Mouse (Mus musculus) liver, embryonic 15.5 days (tissue): ENCODE data around the gene Rab21. TPM values are rescaled to one million over a fixed set of nuclear protein-coding genes. Genes with fewer than 3 reads are reported as not detected.

Experiments
- ATAC-seq: fragments of 200-750 bp; cut with Nextera tagmentation; 2 replicates; pipeline ENCODE4 v1.8.0; 2017; ENCODE audit warnings: moderate number of reproducible peaks, mild to moderate bottlenecking, moderate library complexity; ENCODE audit not compliant: insufficient read depth
- H3K27ac ChIP-seq: fragments of 300-500 bp; sonication (generic); replicated peaks from 2 replicates; pipeline ENCODE4 v1.5.1; 2015; ENCODE audit warnings: mild to moderate bottlenecking, inconsistent platforms
- H3K27me3 ChIP-seq: fragments of 300-500 bp; sonication (generic); 2 replicates; pipeline ENCODE4 v1.6.1; 2015; ENCODE audit warnings: mild to moderate bottlenecking, inconsistent platforms
- H3K36me3 ChIP-seq: fragments of 300-500 bp; sonication (generic); replicated peaks from 2 replicates; pipeline ENCODE4 v1.6.1; 2015; ENCODE audit warnings: moderate library complexity, mild to moderate bottlenecking, inconsistent platforms
- H3K4me1 ChIP-seq: fragments of 300-500 bp; sonication (generic); replicated peaks from 2 replicates; pipeline ENCODE4 v1.6.1; 2015; ENCODE audit warnings: inconsistent platforms
- H3K4me2 ChIP-seq: fragments of 300-500 bp; sonication (generic); 2 replicates; pipeline ENCODE4 v1.6.1; 2015; ENCODE audit warnings: moderate library complexity, mild to moderate bottlenecking, inconsistent platforms
- H3K4me3 ChIP-seq: fragments of 300-500 bp; sonication (generic); replicated peaks from 2 replicates; pipeline ENCODE4 v1.5.1; 2015; ENCODE audit warnings: mild to moderate bottlenecking, inconsistent platforms
- H3K9ac ChIP-seq: fragments of 300-500 bp; sonication (generic); 2 replicates; pipeline ENCODE4 v1.6.1; 2015; ENCODE audit warnings: moderate library complexity, mild to moderate bottlenecking, inconsistent platforms
- H3K9me3 ChIP-seq: fragments of 300-500 bp; sonication (generic); replicated peaks from 2 replicates; pipeline ENCODE4 v1.6.1; 2016; ENCODE audit warnings: inconsistent platforms
- WGBS: fragments of 180-500 bp; shearing (Covaris S2); methylation state at CpG from one replicate; pipeline ENCODE4 v1.1.7; 2015; ENCODE audit warnings: mixed read lengths; ENCODE audit not compliant: insufficient replicate concordance; 5-methylcytosine and 5-hydroxymethylcytosine counted together
- polyA plus RNA-seq: library from polyadenylated mRNA; unstranded; fragments of >200 nt; fragmentation: Nextera tagmentation; extraction: Ambion mirVana; gene quantifications from 2 replicates; pipeline ENCODE4 v1.2.1, GENCODE M21; 2015

The Rab21 gene
- polyA plus RNA-seq, 1 experiment from 2014 or later: 2.4 TPM

DNA sequence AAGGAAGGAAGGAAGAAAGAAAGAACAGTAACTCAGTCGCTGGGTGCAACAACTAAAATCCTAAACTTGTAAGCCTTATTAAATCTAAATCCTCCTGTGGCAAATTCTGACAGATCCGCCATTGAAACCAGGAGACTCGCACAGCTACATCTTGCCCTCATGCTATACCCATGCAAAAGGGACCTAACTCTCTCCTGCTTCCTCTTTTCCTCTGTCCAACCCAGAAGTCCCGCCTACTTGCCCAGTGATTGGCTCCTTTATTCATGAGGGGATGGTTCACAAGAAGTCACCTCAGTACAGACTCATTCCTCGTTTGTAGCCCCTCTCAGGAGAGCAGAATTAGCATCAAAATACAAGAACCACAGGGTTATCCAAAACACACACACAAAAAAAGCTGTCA lies 43.7 kb downstream of the Rab21 start:
- no peaks in the 10 kb centered on the region for H3K9me3 ChIP-seq
- WGBS: 52% methylated on average over 5 of the region's 5 CpGs
- H3K27me3 ChIP-seq: no peaks in the 10 kb centered on the region
- no peaks in the 10 kb centered on the region for H3K36me3 ChIP-seq
- no peak for ATAC-seq
- no peak overlapping the region for H3K4me3 ChIP-seq
- H3K4me2 ChIP-seq: no peak overlapping the region
- no peak overlapping the region for H3K27ac ChIP-seq
- no peaks in the 10 kb centered on the region for H3K4me1 ChIP-seq
- no peak overlapping the region for H3K9ac ChIP-seq

DNA sequence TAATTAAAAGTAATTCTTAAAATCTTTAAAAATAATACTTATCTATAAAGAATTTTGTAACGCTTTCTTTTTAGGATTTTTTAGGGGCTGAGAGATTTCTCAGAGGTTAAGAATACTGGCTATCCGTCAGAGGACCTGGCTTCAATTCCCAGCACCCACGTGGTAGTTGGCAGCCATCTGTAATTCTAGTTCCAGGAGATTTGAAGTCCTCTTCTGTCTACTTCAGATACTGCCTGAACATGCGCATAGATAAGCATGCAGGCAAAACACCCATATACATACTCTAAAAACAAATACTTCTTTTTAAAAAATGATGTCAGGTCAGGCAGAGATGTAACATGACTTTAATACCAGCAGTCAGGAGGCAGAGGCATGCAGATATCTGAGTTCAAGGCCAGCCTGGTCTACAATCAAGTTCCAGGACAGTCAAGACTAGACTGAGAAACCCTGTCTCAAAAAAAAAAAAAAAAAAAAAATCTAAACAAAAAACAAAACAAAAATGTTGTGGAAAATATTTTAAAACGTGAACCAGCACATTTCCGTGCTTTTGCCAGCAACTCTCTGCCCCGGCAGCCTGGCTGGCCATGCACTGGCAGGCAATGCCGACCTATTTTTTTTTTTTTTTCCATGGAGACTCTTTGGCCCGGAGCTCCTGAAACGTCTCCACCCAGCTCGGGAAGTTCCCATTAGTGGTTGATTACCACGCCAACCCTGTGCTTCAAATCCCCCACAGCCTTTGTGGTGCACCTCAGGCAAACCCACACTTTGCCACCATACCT lies 44.6 kb downstream of the Rab21 start:
- Histone ChIP-seq H3K27me3 (no peaks in the 10 kb centered on the region), H3K36me3 (no peaks in the 10 kb centered on the region), H3K4me1 (no peaks in the 10 kb centered on the region), H3K4me3 (no peak overlapping the region), H3K9ac (no peak overlapping the region), H3K4me2 (no peak overlapping the region), H3K9me3 (no peaks in the 10 kb centered on the region), H3K27ac (no peak overlapping the region)
- ATAC-seq: no peak
- WGBS: 69% methylated on average over 12 of the region's 12 CpGs

DNA sequence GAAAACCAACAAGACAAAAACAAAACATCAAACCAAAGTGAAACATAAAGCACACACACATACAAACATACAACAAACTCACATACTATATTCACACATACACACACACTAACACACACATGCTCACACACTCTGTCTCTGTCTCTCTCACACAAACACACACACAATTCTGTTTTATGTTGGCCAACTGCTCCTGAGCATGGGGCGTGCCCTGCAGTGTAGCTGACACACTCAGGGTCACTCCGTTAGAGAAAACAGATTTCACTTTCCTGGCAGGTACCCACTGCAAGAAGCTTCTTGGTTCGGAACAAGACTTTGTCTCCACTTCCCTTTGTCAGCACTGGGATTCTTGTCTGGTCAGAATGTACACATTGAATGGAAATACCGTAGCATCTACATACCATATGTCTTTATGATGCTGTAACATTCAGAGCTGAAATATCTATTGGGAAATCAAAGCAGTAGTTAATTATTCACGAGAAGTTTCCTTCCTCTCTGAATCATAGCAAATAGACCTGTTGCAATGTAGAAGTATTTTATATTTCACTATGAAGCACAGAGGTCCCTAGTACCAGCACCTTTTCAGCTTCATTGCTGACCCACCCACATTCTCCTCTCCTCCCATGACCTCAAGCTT lies 52.4 kb downstream of the Rab21 start:
- peak overlapping the region; percentile 10; the same call in 1 of the 2 replicates for H3K27ac ChIP-seq
- H3K9ac ChIP-seq: no peak overlapping the region
- H3K36me3 ChIP-seq: no peaks in the 10 kb centered on the region
- H3K4me2 ChIP-seq: peak overlapping the region; percentile 18; the same call in 1 of the 2 replicates
- WGBS: 45% methylated on average over 5 of the region's 5 CpGs
- no peaks in the 10 kb centered on the region for H3K4me1 ChIP-seq
- peak; percentile 67; the same call in 1 of the 2 replicates for ATAC-seq
- no peaks in the 10 kb centered on the region for H3K27me3 ChIP-seq
- H3K4me3 ChIP-seq: no peak overlapping the region; the same call in 1 of the 2 replicates
- H3K9me3 ChIP-seq: no peaks in the 10 kb centered on the region

DNA sequence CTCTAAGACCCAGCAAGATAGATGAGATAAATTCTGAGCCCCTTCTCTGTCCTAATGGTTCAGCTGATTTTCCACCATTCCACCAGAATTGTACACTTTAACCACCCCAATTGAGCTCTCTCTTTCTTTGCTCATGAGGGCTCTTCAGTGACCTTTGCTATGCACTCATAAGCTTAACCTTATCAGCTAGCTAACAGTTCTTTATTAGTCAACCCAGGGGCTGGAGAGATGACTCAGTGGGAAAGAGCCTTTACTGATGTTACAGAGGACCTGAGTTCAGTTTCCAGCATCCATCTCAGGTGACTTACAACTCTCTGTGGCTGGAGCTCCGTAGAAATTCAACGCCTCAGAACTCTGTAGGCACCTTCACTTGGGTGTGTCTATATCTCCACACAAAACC lies 53.1 kb downstream of the Rab21 start:
- H3K4me2 ChIP-seq: no peak overlapping the region
- 61% methylated on average over 2 of the region's 2 CpGs for WGBS
- no peaks in the 10 kb centered on the region for H3K27me3 ChIP-seq
- no peak overlapping the region for H3K4me3 ChIP-seq
- H3K36me3 ChIP-seq: no peaks in the 10 kb centered on the region
- H3K9ac ChIP-seq: no peak overlapping the region
- no peak overlapping the region for H3K27ac ChIP-seq
- peak; percentile 23; the same call in 1 of the 2 replicates for ATAC-seq
- no peaks in the 10 kb centered on the region for H3K4me1 ChIP-seq
- H3K9me3 ChIP-seq: no peaks in the 10 kb centered on the region

DNA sequence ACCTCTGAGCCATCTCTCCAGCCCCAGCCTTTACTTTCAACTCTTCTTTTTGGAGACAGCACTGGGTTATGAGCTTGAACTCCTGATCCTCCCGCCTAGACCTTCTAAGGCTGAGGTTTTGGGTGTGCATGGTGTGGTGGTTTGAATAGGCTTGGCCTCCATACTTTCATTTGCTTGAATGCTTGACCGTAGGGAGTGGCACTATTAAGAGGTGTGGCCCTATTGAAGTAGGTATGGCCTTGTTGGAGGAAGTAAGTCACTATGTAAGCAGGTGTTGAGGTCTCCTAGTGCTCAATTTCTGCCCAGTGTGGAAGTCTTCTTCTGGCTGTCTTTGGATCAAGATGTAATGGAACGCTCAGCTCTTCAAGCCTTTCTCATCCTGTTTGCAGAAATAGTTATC lies 54.0 kb downstream of the Rab21 start:
- no peaks in the 10 kb centered on the region for H3K27me3 ChIP-seq
- H3K4me1 ChIP-seq: no peaks in the 10 kb centered on the region
- H3K9me3 ChIP-seq: no peaks in the 10 kb centered on the region
- H3K4me2 ChIP-seq: no peak overlapping the region
- no peak overlapping the region for H3K27ac ChIP-seq
- 61% methylated on average over 3 of the region's 3 CpGs for WGBS
- H3K36me3 ChIP-seq: no peaks in the 10 kb centered on the region
- H3K4me3 ChIP-seq: no peak overlapping the region
- ATAC-seq: no peak
- H3K9ac ChIP-seq: no peak overlapping the region

DNA sequence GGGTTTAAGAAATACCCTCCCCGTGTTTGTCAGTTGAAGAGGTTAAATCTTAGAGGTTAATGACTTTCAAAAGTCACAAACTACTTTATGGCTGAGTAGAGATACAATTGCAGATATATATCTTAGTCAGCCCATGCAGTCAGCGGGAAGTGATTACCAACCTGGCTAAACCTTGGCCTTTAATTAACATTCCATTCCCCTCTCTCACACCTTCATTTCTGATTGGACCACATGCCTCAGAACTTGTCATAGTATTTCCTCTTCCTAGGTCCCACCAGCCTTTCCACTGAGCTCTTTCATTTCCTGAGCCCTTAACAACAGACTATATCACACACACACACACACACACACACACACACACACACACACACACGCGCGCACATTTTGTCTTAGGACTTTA lies 59.2 kb downstream of the Rab21 start:
- Histone ChIP-seq H3K4me2 (no peak overlapping the region), H3K4me1 (peaks cover 10% of the 10 kb centered on the region), H3K27ac (no peak overlapping the region), H3K27me3 (no peaks in the 10 kb centered on the region), H3K4me3 (no peak overlapping the region), H3K36me3 (no peaks in the 10 kb centered on the region), H3K9ac (no peak overlapping the region), H3K9me3 (no peaks in the 10 kb centered on the region)
- ATAC-seq: no peak
- WGBS: 49% methylated on average over 5 of the region's 5 CpGs

DNA sequence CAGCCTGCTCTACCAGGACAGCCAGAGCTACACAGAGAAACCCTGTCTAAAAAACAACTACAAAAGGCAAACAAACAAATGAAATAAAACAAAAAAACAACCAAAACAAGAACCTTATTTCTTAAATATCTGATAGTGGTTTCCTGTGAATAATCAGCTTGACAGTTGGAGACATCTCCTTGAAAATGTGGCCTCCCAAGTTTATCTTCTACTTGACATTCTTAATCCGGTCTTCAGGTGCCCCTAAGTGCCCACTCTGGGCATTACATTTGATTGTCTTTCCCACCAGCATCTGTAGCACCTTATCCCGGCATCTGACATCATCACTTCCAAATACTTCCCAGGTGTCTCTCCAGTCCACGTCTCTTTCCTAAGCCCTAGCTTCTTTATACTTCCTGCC lies 61.9 kb downstream of the Rab21 start:
- Histone ChIP-seq H3K27ac (no peak overlapping the region), H3K4me3 (no peak overlapping the region), H3K4me2 (no peak overlapping the region), H3K36me3 (no peaks in the 10 kb centered on the region), H3K4me1 (peaks cover 30% of the 10 kb centered on the region), H3K9me3 (no peaks in the 10 kb centered on the region), H3K9ac (no peak overlapping the region), H3K27me3 (no peaks in the 10 kb centered on the region)
- ATAC-seq: no peak
- WGBS: 36% methylated on average over 3 of the region's 3 CpGs

DNA sequence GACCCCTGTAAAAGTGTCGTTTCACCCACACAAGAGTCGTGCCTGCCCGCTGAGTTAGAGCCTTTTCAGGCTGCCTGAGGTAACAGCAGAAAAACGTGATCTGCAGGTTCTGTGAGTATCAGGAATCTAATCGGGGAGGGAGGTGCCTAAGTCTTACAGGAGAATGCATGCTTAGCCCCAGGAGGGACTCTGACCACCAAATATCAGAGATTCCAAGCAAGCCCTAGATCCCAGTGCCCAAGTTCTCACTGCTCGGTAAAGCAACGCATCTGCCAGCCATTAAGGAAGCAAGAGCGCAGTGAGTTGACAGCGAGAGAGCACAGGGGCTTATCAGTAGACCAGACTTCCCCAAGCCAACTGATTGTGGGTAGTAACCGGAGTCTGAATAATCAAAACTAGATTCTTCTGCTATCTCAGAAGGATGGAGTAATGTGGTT lies 63.1 kb downstream of the Rab21 start:
- no peaks in the 10 kb centered on the region for H3K27me3 ChIP-seq
- H3K4me3 ChIP-seq: peak overlapping the region; percentile 87
- no peaks in the 10 kb centered on the region for H3K9me3 ChIP-seq
- ATAC-seq: no peak
- H3K4me1 ChIP-seq: peaks cover 41% of the 10 kb centered on the region
- peak overlapping the region; percentile 89 for H3K4me2 ChIP-seq
- peak overlapping the region; percentile 90 for H3K27ac ChIP-seq
- no peaks in the 10 kb centered on the region for H3K36me3 ChIP-seq
- peak overlapping the region; percentile 55 for H3K9ac ChIP-seq
- WGBS: 2% methylated on average over 10 of the region's 10 CpGs

DNA sequence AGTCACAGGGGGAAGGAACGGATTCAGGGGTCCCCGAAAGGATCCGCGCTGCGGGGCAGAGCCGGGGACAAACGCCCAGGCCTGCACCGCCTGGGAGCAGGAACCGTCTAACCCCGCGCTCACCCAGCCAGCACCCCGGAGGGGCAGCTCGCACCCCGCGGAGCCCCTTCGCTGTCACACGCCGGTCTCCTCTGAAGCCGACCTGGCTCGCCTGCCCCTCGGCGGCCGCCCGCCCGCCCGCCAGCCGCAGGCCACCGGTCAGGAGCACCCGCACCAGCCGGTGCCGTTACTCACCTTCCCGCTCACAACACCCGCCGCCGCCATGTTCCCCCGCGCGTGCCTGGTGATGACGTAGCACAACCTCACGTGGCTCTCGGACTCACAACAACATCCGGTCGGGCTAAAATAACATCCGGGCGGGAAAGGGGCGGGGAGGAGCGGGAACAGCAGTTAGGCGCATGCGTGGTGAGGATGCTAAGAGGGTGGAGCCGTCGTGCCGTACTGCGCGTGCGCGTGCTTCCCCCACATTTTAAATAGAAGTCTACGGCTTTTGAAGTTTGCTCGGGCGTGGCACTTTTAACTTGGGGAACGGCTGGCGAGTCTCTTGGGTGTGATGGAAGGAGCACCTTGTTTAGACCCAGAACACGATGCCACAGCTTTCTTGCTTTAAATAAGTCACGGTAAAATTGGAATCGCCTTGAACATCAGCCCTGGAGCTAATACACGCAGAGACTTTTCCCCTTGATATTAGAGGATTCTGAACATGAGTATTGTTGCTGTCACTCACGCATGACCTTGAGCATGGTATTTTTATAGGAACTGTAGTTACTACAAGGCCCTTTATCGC lies 64.1 kb downstream of the Rab21 start, which contains the start of gene Tbc1d15:
Gene Tbc1d15 (minus strand): TSS at position 380 of the 847 bp plus-strand sequence.
- Histone ChIP-seq H3K27ac (peak within 1 kb of the TSS; percentile 90), H3K9me3 (no peaks in the 10 kb centered on the region), H3K36me3 (no peaks in the 10 kb centered on the region), H3K4me1 (peaks cover 50% of the 10 kb centered on the region), H3K9ac (peak within 1 kb of the TSS; percentile 85), H3K27me3 (no peaks in the 10 kb centered on the region), H3K4me2 (peak within 1 kb of the TSS; percentile 89), H3K4me3 (peak within 1 kb of the TSS; percentile 87)
- peak; percentile 92 for ATAC-seq
- under 1% methylated on average over 67 of the region's 67 CpGs for WGBS

DNA sequence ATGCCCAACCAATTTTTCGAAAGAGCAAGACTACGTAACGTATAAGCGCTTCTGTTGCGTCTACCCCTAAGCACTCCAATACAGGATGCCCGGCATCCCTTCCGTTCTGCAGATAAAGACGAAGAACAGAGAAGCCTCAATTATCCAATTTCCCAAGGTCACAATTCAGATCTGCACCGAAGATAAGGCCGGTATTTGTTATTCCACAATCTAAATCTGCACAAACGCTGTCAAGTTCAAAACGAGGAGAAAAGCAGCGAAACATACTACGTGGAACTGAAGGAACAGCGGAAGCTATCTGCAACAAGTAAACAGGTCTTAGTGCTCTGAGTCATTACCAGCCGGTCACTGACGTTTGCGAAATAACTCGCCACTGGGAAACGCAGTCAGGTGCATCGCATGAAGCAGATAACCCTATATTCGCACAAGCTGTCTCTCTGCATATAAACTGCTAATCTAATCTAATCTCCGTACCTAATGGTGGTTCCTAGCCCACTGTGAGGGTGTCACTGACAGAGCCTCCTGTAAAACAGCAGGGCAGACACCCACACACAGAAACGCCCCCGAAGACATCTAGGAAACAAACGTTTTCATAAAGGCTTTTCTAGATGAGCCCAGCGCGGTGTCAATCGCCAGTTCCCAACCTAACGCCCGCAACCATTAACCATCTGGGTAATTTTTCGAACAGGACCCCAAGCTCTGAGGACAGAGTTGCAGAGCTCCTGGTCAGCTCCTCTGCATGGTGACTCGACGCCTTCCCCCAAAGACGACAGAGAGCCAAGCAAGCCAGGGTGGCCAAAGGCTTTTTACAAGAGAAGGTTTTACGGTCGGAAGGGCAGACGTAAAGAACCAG lies 64.9 kb downstream of the Rab21 start:
- peak; percentile 6; the same call in 1 of the 2 replicates for ATAC-seq
- H3K27me3 ChIP-seq: no peaks in the 10 kb centered on the region
- no peaks in the 10 kb centered on the region for H3K36me3 ChIP-seq
- peak overlapping the region; percentile 87 for H3K4me3 ChIP-seq
- H3K27ac ChIP-seq: peak overlapping the region; percentile 85
- 10% methylated on average over 38 of the region's 38 CpGs for WGBS
- peak overlapping the region; percentile 89 for H3K4me2 ChIP-seq
- H3K9me3 ChIP-seq: no peaks in the 10 kb centered on the region
- peaks cover 57% of the 10 kb centered on the region for H3K4me1 ChIP-seq
- H3K9ac ChIP-seq: peak overlapping the region; percentile 85
